Mouse (Mus musculus) heart, adult 2 months (tissue): ENCODE measurements at regions not wholly inside any gene's neighbourhood (a gene's known extent, or its start where the extent isn't known, plus 50 kb on each side); places are given as distances from the start of the nearest gene placed in this dataset.

Experiments
- DNase-seq, 2 experiments: peaks; one replicate each; pipeline ENCODE4 v3.0.0; 2021
- H3K27ac ChIP-seq: fragments of 200-600 bp; 2 replicates; pipeline ENCODE4 v1.8.1; 2022
- H3K27me3 ChIP-seq: fragments of 200-500 bp; 2 replicates; pipeline ENCODE4 v1.6.1; 2012; ENCODE audit warnings: mild to moderate bottlenecking, low read length, inconsistent platforms, mixed read lengths; ENCODE audit not compliant: control insufficient read depth, insufficient read depth
- H3K36me3 ChIP-seq: fragments of 200-500 bp; 2 replicates; pipeline ENCODE4 v1.6.1; 2012; ENCODE audit warnings: low read length, inconsistent platforms; ENCODE audit not compliant: control insufficient read depth, insufficient read depth
- H3K4me1 ChIP-seq: fragments of 200-500 bp; 2 replicates; pipeline ENCODE4 v1.6.1; 2011; ENCODE audit warnings: low read length; ENCODE audit not compliant: control insufficient read depth, insufficient read depth
- H3K4me3 ChIP-seq: fragments of 200-600 bp; 2 replicates; pipeline ENCODE4 v1.8.1; 2022
- H3K79me2 ChIP-seq: fragments of 200-500 bp; replicated peaks from 2 replicates; pipeline ENCODE4 v1.6.1; 2012; ENCODE audit warnings: mild to moderate bottlenecking, inconsistent platforms, low read length, moderate library complexity, mixed read lengths; ENCODE audit not compliant: control insufficient read depth, insufficient read depth
- H3K9ac ChIP-seq: fragments of 200-500 bp; 2 replicates; pipeline ENCODE4 v1.6.1; 2012; ENCODE audit warnings: low read depth, mild to moderate bottlenecking, control low read depth, inconsistent platforms, low read length, mixed read lengths
- CTCF ChIP-seq: fragments of 200-600 bp; IDR thresholded peaks from 2 replicates; pipeline ENCODE4 v1.8.1; 2022; ENCODE audit warnings: antibody characterized with exemption, mild to moderate bottlenecking, moderate library complexity
- EP300 ChIP-seq: fragments of 200-500 bp; IDR thresholded peaks from 2 replicates; pipeline ENCODE4 v1.6.1; 2011; ENCODE audit warnings: low read depth, low read length, control low read depth; ENCODE audit not compliant: insufficient read depth
- POLR2A ChIP-seq: fragments of 200-500 bp; IDR thresholded peaks from 2 replicates; pipeline ENCODE4 v1.6.1; 2011; ENCODE audit warnings: mild to moderate bottlenecking, low read depth, low read length, control low read depth; ENCODE audit not compliant: insufficient read depth
- WGBS: fragments of 180-500 bp; shearing (Covaris S2); methylation state at CpG from one replicate; pipeline ENCODE4 v1.1.7; 2018; 5-methylcytosine and 5-hydroxymethylcytosine counted together
- intact Hi-C: fragments of 180-260 bp; cut with DNase I; formaldehyde crosslinking; loops from one replicate; pipeline ENCODE4 v1.15.1; 2025

DNA sequence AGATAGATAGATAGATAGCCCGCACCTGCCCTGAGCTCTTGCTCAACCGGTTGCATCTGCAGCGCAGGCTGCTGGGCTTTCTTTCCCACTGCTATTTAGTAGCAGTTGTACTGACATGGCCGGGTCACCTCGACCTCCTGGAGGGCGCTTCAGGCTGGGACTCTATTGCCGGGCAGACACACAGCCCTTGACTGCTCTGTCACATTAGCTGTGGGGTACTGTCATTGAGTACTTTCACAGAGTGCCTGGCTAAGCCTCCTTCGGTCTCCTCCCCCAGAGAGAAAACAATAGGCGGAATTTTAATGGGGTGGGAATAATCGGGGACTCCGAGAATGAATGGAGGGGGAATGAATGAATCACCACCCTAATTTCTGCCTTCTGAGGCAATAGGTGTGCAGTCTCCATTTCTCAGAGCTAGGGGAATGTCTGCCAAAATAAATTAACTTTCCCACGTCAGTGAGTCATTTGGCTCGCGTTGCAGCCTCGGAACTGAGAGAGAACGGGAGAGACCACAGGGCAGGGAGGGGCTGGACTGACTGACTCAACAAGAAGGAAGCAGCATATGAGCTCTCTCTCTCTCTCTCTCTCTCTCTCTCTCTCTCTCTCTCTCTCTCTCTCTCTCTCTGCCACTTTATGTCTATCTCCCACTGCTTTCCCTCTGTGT lies 101.6 kb upstream of the Med13l start:
- Histone ChIP-seq H3K36me3 (no peaks in the 10 kb centered on the region), H3K4me3 (no peak overlapping the region; the same call in 1 of the 2 replicates), H3K4me1 (peaks cover 7% of the 10 kb centered on the region), H3K27me3 (no peaks in the 10 kb centered on the region), H3K9ac (peak overlapping the region; percentile 48; the same call in 1 of the 2 replicates), H3K79me2 (no peaks in the 10 kb centered on the region), H3K27ac (no peak overlapping the region; the same call in 1 of the 2 replicates)
- WGBS, result 10% methylated on average over 16 of the region's 16 CpGs
- peak; percentile 67 to 84 for DNase-seq
- TF ChIP-seq CTCF (no peak), EP300 (0 out of 2 replicates have a peak, but pooled peaks have one; percentile 14)
- intact Hi-C loops, result loop anchor here (5.0 kb wide), 1 partner anchor 103 kb away; the partner anchor contains the start of gene Med13l

DNA sequence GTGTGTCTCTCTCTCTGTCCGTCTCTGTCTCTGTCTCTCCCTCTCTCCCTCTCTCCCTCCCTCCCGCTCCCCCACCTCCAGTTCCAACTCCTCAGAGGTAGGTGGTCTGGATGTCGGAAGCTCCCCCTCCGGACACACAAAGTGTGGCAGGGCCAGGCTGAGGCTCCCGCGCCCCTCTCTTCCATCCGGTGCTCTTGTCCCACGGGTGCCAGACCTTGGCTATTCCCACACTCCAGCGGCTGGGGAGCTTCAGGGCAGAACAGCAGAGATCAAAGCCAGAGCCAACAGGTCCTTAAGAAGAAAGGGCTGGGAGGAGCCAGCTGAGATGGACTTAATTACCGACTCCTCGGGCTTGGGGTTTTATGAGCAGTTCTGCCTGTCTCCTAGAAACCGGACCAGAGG lies 101.1 kb upstream of the Med13l start:
- Histone ChIP-seq H3K27ac (peak overlapping the region; percentile 42), H3K4me1 (peaks cover 7% of the 10 kb centered on the region), H3K27me3 (no peaks in the 10 kb centered on the region), H3K79me2 (no peaks in the 10 kb centered on the region), H3K36me3 (no peaks in the 10 kb centered on the region), H3K9ac (peak overlapping the region; percentile 48; the same call in 1 of the 2 replicates), H3K4me3 (peak overlapping the region; percentile 22; the same call in 1 of the 2 replicates)
- peak; percentile 29 to 51 for DNase-seq
- intact Hi-C loops, result loop anchor here (5.0 kb wide), 1 partner anchor 103 kb away; the partner anchor contains the start of gene Med13l
- TF ChIP-seq POLR2A, result no peak
- TF ChIP-seq CTCF, result no peak
- no peak for TF ChIP-seq EP300
- 7% methylated on average over 12 of the region's 12 CpGs for WGBS

DNA sequence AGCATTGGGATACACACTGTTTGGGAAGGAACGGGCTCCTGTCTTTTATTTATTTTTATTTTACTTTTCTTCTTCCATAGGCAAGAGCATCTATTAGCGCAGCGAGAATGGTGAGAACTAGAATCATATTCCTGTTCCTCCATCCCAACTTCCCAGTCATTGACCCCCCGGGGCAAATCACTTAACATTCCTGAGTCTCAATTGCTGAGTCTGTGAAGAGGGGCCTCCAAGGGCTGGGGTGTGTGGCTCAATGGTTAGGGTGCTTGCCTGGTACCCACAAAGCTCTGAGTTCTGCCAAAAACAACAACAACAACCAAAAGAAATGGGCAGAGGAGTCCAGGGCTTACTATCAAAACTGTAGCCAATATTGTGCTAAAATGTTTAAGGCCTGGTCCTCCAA lies 98.5 kb upstream of the Med13l start:
- Histone ChIP-seq H3K79me2 (no peaks in the 10 kb centered on the region), H3K9ac (no peak overlapping the region), H3K27me3 (no peaks in the 10 kb centered on the region), H3K4me3 (no peak overlapping the region), H3K36me3 (no peaks in the 10 kb centered on the region), H3K4me1 (peaks cover 16% of the 10 kb centered on the region), H3K27ac (no peak overlapping the region)
- no peak for DNase-seq
- WGBS, result 68% methylated on average over 4 of the region's 4 CpGs
- TF ChIP-seq EP300 (no peak), POLR2A (no peak), CTCF (no peak)
- intact Hi-C loops, result no loop called here

DNA sequence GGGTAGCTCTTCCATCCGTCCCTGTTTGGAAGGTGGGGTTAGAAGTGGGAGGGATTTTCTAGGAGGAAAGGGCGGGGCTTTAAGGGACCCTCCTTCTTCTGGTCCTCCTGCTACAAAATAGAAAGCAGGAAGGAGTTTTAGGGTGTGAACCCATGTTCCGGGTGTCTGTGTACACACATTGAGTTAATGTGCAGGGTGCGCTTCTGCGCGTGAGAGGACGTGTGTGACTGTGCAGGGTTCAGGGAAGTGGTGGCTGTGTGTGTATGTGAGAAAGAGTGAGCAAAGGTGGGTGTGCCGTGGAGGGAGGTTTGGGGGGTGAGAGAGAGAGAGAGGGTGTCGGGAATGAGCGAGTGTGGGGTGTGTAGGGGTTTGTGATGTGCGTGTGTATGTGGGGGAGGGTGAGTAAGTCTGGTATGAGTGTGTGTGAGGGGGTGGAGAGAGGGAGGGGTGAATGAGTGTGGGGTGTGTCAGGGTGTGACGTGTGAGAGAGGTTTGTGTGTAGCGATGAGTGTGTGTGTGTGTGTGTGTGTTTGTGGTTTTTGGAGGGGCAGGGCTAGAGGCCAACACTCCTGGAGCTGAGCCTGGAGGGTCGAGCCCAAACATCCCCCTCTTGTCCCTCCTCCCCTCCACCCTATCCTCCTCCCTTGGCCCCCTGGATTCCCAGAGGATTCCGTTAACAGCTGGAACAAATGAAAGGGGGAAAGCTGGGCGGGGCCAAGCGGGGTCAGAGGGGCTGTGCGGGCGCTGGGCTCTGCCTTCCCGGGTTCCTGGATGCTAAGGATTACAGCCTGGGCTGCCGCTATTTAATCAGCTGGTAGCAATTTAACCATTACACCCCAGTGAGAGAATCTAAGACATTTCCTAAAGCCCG lies 95.3 kb upstream of the Med13l start:
- Histone ChIP-seq H3K27ac (peak overlapping the region; percentile 43), H3K79me2 (no peaks in the 10 kb centered on the region), H3K9ac (no peak overlapping the region), H3K27me3 (no peaks in the 10 kb centered on the region), H3K36me3 (no peaks in the 10 kb centered on the region), H3K4me3 (peak overlapping the region; percentile 24; the same call in 1 of the 2 replicates), H3K4me1 (peaks cover 9% of the 10 kb centered on the region)
- TF ChIP-seq POLR2A (no peak), CTCF (no peak), EP300 (no peak)
- peak; percentile 67 to 72 for DNase-seq
- WGBS, result 16% methylated on average over 22 of the region's 22 CpGs
- intact Hi-C loops, result no loop called here

DNA sequence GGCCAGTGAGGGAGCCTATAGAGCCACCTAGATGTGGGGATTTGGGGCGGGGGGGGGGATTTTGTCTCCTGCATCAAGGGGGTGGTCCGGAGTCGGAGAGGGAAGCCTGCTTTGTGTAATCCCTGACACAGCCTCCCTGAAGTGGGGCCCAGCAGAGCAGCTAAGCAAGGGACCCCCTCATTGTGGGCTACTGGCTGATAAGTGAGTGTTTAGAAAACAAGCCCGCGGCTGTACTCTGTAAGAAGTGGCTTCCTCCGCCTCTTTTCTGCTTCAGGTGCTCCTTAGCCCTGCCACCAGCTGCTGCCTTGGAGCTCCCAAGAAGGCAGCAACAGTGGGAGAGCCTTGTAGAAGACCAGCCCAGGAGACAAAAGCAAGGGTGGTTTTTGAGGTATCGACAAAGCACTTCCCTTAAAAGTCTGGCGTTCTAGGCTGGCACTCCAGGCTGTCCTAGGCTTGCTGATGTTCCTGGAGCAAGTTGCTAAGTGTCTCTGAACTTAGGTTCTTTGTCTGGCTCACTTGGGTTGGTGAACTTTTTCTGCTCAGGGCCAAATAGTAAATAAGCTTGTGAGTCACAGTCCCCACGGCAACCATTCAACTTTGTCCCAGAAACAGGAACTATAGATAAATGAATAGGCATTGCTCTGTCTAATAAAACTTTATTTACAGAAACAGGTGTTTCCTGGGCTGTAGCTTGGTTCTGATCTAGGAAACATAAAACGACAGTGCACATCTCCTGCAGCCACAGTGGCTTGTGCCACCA lies 94.3 kb upstream of the Med13l start:
- H3K4me1 ChIP-seq, result peaks cover 9% of the 10 kb centered on the region
- H3K9ac ChIP-seq, result no peak overlapping the region
- H3K36me3 ChIP-seq, result no peaks in the 10 kb centered on the region
- peak overlapping the region; percentile 9 for H3K27ac ChIP-seq
- TF ChIP-seq POLR2A, result no peak
- no peak for TF ChIP-seq EP300
- TF ChIP-seq CTCF, result no peak
- H3K4me3 ChIP-seq, result no peak overlapping the region
- H3K27me3 ChIP-seq, result no peaks in the 10 kb centered on the region
- no peaks in the 10 kb centered on the region for H3K79me2 ChIP-seq
- intact Hi-C loops, result no loop called here
- peak in 1 of 2 experiments; percentile 38 for DNase-seq
- WGBS, result 15% methylated on average over 10 of the region's 10 CpGs

DNA sequence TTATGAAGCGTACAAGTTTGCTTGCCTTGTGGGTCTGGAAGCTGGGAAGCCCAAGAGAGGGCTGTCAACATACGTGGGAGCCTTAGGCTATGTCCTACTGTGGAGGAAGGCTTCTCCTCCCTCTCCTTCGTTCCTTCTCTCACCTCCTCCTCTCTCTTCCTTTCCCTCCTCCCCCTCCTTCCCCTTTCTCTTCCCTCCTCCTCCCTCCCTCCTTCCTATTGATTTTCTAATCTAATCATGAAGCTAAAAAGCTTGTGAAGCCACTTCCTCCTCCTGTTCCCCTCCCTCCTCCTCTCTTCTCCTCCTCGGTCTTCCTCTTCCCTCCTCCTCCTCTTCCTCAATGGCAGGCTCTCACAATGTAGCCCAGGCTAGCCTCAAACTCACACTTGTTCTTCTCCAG lies 91.7 kb upstream of the Med13l start:
- 54% methylated on average over 4 of the region's 4 CpGs for WGBS
- H3K27me3 ChIP-seq, result no peaks in the 10 kb centered on the region
- peaks cover 9% of the 10 kb centered on the region for H3K4me1 ChIP-seq

More for the DNA sequence above, 91.7 kb upstream of the Med13l start:
- DNase-seq, result no peak
- Histone ChIP-seq H3K79me2 (no peaks in the 10 kb centered on the region), H3K4me3 (no peak overlapping the region), H3K27ac (no peak overlapping the region), H3K36me3 (no peaks in the 10 kb centered on the region), H3K9ac (no peak overlapping the region)
- TF ChIP-seq POLR2A (no peak), CTCF (no peak)
- intact Hi-C loops, result no loop called here
